Mouse (Mus musculus) thymus, postnatal 25 days (tissue): ENCODE measurements around the gene Ccdc158.

ENCODE experiments used
- DNase-seq: peaks from one replicate; pipeline ENCODE4 v3.0.0; 2022

The Ccdc158 gene

GRCm38 (mm10) chr5:92596865-92597264 is 78.2 kb downstream of the Ccdc158 start:
- no peak for DNase-seq

GRCm38 (mm10) chr5:92595026-92595425 is 80.0 kb downstream of the Ccdc158 start:
- DNase-seq = no peak

- DNase-seq = no peak
These were observed 89.1 kb downstream of the Ccdc158 start for GRCm38 (mm10) chr5:92585932-92586331.

GRCm38 (mm10) chr5:92579559-92579958 is 95.5 kb downstream of the Ccdc158 start:
- DNase-seq = no peak

GRCm38 (mm10) chr5:92571232-92571631 is 103.8 kb downstream of the Ccdc158 start:
- no peak for DNase-seq

- no peak for DNase-seq
These were observed 113.1 kb downstream of the Ccdc158 start for GRCm38 (mm10) chr5:92562002-92562401.

- no peak for DNase-seq
These were observed 114.9 kb downstream of the Ccdc158 start for GRCm38 (mm10) chr5:92560201-92560600.
